Mouse (Mus musculus): ENCODE measurements around the gene Gm14419. TPM values are rescaled to one million over a fixed set of nuclear protein-coding genes. Genes with fewer than 3 reads are reported as not detected.
"Not testable (repeated sequence)": the region's sequence is repeated elsewhere in the genome, so short reads cannot be mapped to it uniquely, and the experiment has no call there.

Gm14419 gene
- 10.0 and 13.3 TPM in 2 replicates for polyA plus RNA-seq (2015; fragmentation: Nextera tagmentation; extraction: Ambion mirVana)

DNA sequence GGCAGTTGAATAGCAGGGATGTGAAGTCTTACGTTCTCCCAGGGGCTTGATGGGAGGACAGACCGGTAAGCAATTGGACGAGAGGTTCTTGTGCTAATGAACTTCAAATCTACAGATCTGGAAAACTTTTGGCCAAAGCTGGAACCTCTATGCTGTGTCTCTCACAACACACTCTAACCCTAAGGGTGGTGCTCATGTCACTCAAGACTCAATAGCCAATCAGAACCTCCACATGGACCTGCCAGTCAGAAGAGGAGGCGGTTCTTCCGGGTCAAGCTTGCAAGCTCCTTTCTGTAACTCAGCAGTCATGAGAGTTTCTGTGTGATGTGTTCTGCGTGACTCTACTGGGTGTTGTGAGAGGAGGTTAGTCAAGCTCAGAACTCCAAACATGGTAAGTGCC, at the start of gene Gm14419:
TSS of gene Gm14419 (plus strand) at position 301 of the 400 bp plus-strand sequence.
- not testable (repeated sequence) for H3K9me3 ChIP-seq; H3K27me3 ChIP-seq; ATAC-seq (ENCODE audit: insufficient number of reproducible peaks, insufficient read depth, low FRiP score, low TSS enrichment, low read depth); H3K9ac ChIP-seq; H3K4me3 ChIP-seq; H3K4me2 ChIP-seq; H3K36me3 ChIP-seq; H3K4me1 ChIP-seq; H3K27ac ChIP-seq
- WGBS = no CpG with 5 or more reads among the region's 6 CpGs

Other genes with a start within 250 kb of the Gm14419 start
- gene Gm14295, start 202.3 kb upstream of the Gm14419 start, polyA plus RNA-seq (2015; fragmentation: Nextera tagmentation; extraction: Ambion mirVana) = 13.9 and 17.5 TPM in 2 replicates
- gene Gm14408, start 169.8 kb upstream of the Gm14419 start, polyA plus RNA-seq (2015; fragmentation: Nextera tagmentation; extraction: Ambion mirVana) = not detected in 2 replicates
- gene Gm14296, start 73.1 kb upstream of the Gm14419 start, polyA plus RNA-seq (2015; fragmentation: Nextera tagmentation; extraction: Ambion mirVana) = 8.8 and 16.8 TPM in 2 replicates
- 0.80 TPM in 1 of 2 replicates, not detected in the other for gene Gm14401, start 73.4 kb downstream of the Gm14419 start, polyA plus RNA-seq (2015; fragmentation: Nextera tagmentation; extraction: Ambion mirVana)
- 22.9 and 34.2 TPM in 2 replicates for gene Gm14410, start 205.5 kb downstream of the Gm14419 start, polyA plus RNA-seq (2015; fragmentation: Nextera tagmentation; extraction: Ambion mirVana)